Mouse (Mus musculus) cerebellum, postnatal 10 days (tissue): Measurements from ENCODE around the gene Cadm3.
"Not testable (repeated sequence)": the region's sequence is repeated elsewhere in the genome, so short reads cannot be mapped to it uniquely, and the experiment has no call there.

Source experiments
- DNase-seq, 2 experiments: peaks; one replicate each; pipeline ENCODE4 v3.0.0; 2021; ENCODE audit warnings: mixed read lengths in 2 of 2

Gene Cadm3

GRCm38 (mm10) chr1:173321593-173322248, 45.8 kb downstream of the Cadm3 start:
- DNase-seq, result no peak

GRCm38 (mm10) chr1:173317925-173318477, 49.5 kb downstream of the Cadm3 start:
- no peak for DNase-seq

DNA sequence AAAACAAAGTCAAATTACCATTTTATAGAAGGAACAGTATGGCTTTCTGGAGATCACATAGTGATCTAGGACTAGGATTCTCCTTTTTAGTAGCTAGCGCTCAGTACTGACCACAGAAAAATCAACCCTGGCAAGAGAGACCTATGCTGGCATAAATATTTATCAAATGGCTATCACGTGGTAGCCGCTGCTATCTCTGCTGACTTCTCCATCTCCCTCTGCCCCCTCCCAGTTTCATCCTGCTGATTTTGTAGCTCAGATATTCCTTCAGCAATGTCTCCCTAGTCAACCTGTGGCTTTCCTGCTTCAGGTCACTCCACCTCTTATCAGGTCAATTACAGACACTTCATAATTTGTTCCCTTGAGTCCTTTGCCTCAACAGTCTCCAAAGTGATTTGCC, 51.8 kb downstream of the Cadm3 start:
- DNase-seq, result no peak

DNA sequence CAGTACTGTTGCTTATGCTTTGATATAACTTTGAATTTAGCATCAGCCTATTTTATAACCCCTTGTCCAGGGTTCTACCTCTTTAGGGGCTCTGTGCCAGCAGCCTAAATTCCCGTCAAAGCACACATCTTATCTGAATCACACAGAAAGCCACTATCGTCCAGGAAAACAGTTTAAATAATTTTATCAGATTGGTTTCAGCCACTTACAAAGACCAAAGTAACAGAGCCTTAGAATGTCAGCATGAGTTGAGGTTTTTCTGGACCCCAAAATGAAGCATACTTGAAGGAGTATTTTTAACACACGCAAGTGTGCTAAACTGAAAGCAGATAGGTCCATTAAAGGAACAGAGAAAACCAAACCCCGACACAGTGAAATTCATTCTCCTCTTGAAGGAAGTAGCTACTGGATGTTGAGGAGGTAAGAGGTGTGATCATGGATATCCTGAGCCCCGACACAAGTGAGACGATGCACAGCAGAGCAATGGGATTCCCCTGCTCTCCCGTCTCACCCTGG, 53.9 kb downstream of the Cadm3 start:
- DNase-seq, result not testable (repeated sequence)

GRCm38 (mm10) chr1:173302795-173303194, 64.7 kb downstream of the Cadm3 start:
- not testable (repeated sequence) for DNase-seq
